Mouse (Mus musculus): ENCODE measurements around the gene Camp.
A peak's percentile ranks its signal among the peaks of the same experiment; 100 is the strongest.
"Not testable (repeated sequence)": the region's sequence is repeated elsewhere in the genome, so short reads cannot be mapped to it uniquely, and the experiment has no call there.

Gene Camp

DNA sequence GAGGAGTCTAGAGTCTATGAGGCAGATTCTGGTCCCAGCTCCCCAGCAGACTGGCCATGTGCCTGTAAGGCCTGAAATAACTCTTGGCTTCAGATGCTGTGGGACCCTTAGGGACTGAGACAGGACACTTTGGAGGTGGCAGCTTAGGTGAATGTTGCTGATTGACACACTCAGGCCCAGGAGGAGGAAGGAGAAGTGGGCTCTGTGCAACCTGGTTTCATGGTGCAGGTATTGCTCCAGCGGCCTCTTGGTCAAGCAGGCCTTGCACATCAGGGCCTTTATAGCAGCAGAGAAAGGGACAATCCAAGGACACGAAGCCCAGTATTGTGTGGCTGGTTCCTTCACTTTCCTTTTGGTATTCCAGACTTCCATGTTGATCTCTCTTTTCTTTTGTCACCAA lies 4.9 kb upstream of the Camp start:
- DNase-seq (ENCODE audit: low spot score in 2 of 2): no peak

DNA sequence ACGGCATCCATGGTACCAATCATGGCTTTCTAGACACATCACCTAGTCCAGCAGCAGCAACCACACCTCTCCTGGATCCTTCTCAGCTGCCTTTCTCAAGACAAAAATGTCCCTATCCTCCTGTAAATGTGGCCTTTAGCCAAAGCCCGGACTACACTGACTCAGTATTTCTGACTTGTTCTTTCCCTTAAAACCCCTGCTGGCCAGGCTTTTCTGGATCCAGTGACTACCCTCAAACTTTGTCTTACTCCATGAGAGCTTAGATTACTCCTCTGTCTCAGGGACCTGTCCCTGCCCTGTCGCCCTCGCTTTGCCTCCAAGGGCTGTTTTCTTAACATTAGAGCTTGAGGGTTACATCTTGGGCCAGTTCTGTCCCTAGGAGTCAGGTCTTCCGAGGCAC lies 682 bp upstream of the Camp start:
- DNase-seq (ENCODE audit: low spot score in 2 of 2): no peak

DNA sequence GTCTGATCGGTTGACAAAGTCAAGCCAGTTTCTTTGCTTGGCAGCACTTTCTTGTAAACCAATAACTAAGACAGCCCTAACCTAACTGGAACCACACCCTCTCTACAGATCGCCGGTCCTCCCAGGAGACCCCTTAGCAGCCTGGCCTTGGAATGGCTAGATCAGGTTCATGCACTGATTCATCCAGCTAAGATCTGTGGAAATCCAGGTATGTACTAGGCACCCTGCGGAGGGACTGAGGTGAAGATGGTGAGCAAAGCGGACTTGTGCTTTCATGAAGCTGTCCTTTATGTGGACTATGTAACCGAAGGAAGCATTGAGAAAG lies 16.4 kb downstream of the Camp start:
- no peak for DNase-seq (ENCODE audit: low spot score in 2 of 2)

DNA sequence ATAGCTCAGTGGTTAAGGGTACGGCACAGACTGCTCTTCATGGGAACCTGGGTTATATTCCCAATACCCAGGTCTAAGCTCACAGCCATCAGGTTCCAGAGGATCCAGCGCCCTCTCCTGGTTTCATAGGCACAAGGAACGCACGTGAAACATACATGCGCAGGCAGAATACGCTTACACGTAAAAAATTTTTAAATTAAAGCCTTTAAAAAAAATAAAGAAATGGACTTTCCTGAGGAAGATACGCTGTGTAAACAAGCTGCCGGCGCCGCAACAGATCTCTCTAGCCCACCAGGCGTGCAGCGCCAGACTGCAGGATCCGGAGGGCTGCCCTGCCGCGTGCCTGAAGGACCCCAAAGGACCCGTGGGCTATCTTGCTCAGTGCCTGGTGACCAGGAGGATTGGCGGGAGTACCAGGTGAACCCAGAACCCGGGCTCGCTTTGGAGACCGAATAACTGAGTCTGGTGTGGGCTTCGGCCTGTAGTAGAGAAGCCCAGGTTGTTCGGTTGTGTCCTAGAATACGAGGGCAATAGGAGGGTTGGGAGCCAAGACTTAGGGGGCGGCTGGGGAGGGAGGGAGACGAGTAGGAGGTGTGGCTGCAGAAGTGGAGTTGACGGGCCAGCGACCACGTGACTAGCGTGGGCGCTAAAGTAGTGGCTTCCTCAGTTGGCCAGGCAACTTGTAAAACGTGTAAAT lies 16.9 kb downstream of the Camp start, which contains the start of gene Nme6:
Gene Nme6 (plus strand): TSS at position 359 of the 697 bp plus-strand sequence.
- peak; percentile 80 to 81 for DNase-seq (ENCODE audit: low spot score in 2 of 2)

DNA sequence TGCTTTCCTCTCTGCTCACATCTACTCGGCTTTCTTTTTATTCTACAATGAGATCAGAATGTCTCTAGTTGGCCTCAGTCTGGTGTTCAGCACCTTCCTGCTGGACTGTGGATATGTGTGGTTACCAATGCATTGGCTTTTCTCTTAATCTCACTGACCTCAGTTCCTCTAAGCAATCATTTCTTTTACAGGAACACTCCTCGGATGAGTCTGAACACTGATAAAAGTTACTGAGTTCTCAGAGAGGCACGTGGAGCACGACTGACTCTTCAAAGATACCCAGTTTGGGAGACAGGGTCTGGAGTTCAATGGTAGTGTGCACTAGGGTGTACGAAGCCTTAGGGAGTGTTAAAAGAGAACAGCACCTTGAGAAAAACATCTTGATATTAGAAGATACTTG lies 23.2 kb downstream of the Camp start:
- no peak for DNase-seq (ENCODE audit: low spot score in 2 of 2)

DNA sequence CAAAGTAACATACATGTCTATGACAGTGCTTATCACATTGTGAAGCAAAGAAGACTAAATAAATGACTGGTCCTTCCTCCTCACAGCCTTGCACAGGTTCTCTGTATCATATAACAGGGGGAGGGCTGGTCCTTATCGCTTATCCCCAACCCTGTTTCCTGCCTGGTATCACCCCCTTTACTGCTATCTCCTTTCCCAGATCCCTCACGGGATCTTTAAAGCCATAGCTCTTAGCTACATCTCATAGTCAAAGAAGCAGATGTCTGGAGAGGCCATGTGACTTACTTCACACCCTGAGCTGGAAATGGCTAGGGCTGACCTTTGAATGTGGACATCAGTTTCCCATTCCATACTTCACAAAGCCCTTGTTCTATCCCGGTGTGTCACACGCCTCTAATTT lies 23.7 kb downstream of the Camp start:
- no peak for DNase-seq (ENCODE audit: low spot score in 2 of 2)

DNA sequence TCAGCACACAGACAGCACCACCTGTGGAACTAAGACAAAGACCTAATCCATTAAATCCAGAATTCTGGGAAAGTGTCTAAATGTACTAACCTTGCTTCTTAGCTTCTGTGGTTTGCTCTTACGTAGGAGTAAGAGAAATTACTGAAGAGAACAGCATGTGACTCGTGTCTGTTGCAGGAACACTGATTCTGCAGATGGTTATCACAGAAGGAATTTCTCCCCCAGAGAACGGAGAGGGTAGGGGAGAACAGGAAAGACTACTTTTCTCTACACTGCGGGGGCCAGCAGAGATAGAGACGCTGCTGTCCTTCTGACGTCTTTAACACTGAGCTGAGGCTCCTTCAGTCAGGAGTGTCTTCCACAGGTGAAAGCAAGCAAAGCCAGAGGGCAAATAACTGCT lies 33.1 kb downstream of the Camp start:
- DNase-seq (ENCODE audit: low spot score in 2 of 2): no peak

DNA sequence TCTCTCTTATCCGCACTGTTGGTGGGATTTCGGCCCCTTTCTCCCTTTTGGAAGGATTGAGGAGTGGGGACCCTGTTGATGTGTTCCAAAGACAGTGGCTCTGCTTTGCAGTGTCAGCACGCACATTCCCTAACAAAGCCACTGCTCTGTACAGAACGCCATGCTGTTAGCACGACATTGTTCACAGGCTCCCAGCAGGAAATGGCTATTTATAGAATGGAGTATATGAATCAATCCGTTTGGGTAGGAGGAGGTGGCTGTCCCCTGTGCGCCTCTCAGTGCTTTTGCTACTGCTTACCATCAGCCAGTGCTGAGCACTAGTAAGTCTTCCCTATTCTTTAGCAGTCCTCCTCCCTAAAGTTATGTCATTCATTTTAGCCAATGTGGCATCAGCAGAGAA lies 36.0 kb downstream of the Camp start:
- no peak for DNase-seq (ENCODE audit: low spot score in 2 of 2)

DNA sequence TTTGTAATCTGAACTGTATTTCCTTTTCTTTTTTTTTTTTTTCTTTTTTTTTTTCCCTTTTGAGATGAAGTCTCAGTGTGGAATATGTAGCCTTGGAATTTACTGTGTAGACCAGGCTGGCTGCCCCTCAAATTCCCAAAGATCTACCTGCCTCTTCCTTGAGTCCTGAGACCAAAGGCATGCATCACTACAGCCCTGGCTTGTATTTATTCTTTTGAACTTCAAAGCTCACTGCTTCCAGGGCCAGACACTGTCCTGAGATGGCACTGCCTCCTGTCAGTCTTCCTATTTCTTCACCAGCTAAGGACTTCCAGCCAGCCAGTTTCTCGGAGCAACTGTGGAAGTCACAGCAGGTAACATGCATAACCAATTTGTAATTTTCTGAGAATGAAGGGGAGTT lies 37.4 kb downstream of the Camp start, which contains the start of gene Spink8:
Gene Spink8 (plus strand): TSS at position 301 of the 400 bp plus-strand sequence.
- no peak for DNase-seq (ENCODE audit: low spot score in 2 of 2)

DNA sequence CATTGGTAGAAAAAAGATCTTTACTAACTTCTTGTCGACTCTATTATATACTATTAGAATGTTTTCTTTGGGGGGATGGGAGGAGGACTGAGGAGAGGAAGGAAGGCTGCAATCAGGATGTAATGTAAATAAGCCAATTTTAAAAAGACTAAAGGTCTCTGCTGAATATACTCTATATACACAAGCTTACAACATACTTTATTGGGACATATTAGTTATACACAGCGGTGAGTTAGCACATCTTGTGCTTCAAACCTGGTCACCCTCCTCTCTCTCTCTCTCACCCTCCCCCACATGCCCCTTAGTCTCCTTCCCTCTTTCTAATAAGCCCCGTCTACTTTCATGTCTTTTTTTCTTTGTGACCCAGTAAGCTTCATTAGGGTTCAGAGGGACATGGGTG lies 41.5 kb downstream of the Camp start:
- no peak for DNase-seq (ENCODE audit: low spot score in 2 of 2)

DNA sequence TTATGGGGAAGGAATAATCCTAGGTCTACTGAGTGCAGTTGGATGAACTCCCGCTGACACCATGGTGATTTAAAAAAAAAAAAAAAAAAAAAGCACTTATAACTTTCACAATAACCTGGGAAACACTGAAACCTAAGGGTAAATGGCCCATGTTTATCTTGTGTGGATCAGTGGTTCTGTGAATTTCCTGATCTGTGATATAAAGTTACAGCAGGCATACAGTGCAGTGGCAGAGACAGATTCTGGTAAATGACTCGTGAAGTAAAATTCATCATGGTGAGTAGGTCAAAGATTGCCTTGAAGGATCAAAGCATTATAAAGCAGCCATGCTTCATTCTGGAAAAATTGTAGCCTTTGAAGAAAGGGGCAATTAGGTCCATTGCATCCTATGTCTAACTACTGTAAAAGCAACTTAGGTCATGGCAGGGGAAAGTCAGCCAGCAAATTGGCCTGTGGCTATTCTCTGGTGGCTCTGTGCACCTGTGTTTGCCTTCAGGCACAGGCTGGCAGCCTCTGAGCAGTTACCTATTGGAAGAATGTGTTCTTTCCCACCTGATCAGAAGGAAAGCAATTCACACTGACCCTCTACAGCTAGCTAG lies 42.6 kb downstream of the Camp start:
- DNase-seq (ENCODE audit: low spot score in 2 of 2): no peak

DNA sequence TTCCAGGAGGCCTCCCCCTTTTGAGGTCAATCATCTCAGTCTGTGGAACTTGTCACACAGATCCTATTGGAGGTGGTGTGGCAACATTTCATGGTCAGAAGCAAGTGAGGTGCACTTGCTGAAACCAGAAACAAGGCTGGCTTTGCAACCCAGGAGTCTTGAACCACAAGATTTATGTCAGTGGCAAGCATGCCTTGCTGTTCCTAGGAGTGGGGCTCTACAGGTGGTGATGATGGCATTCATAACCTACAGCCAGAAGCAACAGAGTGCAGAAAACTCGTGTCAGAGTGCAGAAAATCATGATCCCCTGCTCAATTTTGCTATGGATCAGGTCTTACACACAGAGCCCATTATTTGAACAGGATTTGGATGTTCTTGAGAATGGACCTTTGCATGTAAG lies 43.2 kb downstream of the Camp start:
- no peak for DNase-seq (ENCODE audit: low spot score in 2 of 2)

DNA sequence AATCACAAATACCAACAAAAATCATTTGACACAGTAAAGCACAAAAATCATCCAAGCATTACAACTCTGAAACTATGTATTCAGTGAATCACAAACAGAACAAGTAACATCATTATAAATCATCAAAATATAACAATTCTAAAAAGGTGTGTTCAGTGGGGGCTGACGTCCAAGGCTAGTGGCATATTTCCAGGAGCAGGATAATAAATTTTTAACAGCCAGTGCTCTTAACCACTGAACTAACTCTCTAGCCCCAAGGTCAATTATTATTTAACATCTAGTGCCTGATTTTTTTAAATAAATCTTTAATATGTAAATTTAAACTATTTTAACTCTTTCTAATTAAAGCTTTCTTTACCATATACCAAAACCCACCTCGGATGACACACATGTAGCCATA lies 43.8 kb downstream of the Camp start:
- DNase-seq (ENCODE audit: low spot score in 2 of 2): not testable (repeated sequence)

DNA sequence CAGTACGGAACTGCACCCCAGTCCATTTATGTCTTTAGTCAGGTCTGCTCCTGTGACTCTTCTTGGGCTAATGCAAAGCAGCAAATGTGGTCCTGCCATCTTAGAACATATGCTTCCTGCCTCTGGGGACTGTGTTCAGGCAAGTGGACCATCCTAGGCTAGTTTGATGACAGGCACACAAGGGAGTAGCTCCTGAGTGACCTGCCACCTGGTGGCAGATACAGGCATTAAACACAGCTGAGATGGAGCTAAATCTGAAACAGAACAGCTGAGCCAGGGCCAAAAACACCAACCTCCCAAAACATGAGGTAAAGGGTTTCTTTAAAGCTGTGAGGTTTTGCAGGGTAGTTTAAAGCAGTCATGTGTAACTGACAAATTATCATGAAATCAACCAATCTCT lies 51.4 kb downstream of the Camp start:
- no peak for DNase-seq (ENCODE audit: low spot score in 2 of 2)

Data from spleen, postnatal 36 days (tissue).